ENCODE assay signal across 33 mouse cellular contexts in genomic region chr3:105857513-105857912, GRCm38 (mm10). TPM values are rescaled to one million over a fixed set of nuclear protein-coding genes. Genes with fewer than 3 reads are reported as not detected.
DNase-seq lines count a peak whose midpoint lies in the region; ATAC-seq lines count a peak whose summit lies in the region.
"Had no signal": no experiment of that assay in that cellular context is flagged by ENCODE, and none has a peak within 500 bp of the region (broad histone marks: within the 10 kb centered on the region; RNA-seq: fewer than 3 reads in every experiment).

No protein-coding gene starts in this region.

- peak; percentile 28 for DNase-seq in limb, embryonic 11.5 days (ENCODE audit: low spot score)
- no peak for DNase-seq in limb, embryonic 10.5 days (ENCODE audit: low spot score)
- peak; percentile 50 for DNase-seq in thymus, postnatal 4 days
- DNase-seq in urinary bladder, postnatal 4 days (ENCODE audit: low spot score in 2 of 2), result no peak
- DNase-seq in lung, postnatal 36 days, result no peak
- no peak for DNase-seq in ovary, postnatal 10 days (ENCODE audit: low spot score)
- DNase-seq: adrenal gland, postnatal 25 days; cerebellum, adult 11-12 months; cerebellum, postnatal 10 days; embryo, embryonic 11 days; gastrocnemius, postnatal 10 days; heart, adult 11 months; kidney, adult 11 months; kidney, postnatal 4 days; lung, adult 18-20 months; lung, postnatal 10 days; midbrain, embryonic 14.5 days; right cerebral cortex, postnatal 14 days had no signal

- no peak overlapping the region for H3K4me3 ChIP-seq in limb, embryonic 11.5 days (ENCODE audit: low read depth, low read length)
- no peak overlapping the region for H3K4me3 ChIP-seq in limb, embryonic 10.5 days
- H3K4me3 ChIP-seq: embryonic facial prominence, embryonic 13.5 days; erythroblast, embryonic 14.5 days; forebrain, embryonic 12.5 days; hindbrain, embryonic 10.5 days; kidney, embryonic 15.5 days; limb, embryonic 12.5 days; liver, embryonic 12.5 days; megakaryocyte, embryonic 14.5 days had no signal

- no peaks in the 10 kb centered on the region for H3K27me3 ChIP-seq in limb, embryonic 11.5 days (ENCODE audit: control insufficient read depth, insufficient read depth, low read length)
- H3K27me3 ChIP-seq in limb, embryonic 10.5 days (ENCODE audit: low read depth, poor library complexity, severe bottlenecking), result no peaks in the 10 kb centered on the region
- H3K27me3 ChIP-seq: embryonic facial prominence, embryonic 13.5 days; forebrain, embryonic 12.5 days; kidney, embryonic 15.5 days; limb, embryonic 12.5 days; liver, embryonic 12.5 days; megakaryocyte, embryonic 14.5 days had no signal

- no peaks in the 10 kb centered on the region for H3K9me3 ChIP-seq in limb, embryonic 11.5 days (ENCODE audit: control insufficient read depth, low read length)
- H3K9me3 ChIP-seq in limb, embryonic 10.5 days (replicated peaks), result no peaks in the 10 kb centered on the region
- H3K9me3 ChIP-seq: embryonic facial prominence, embryonic 13.5 days; forebrain, embryonic 12.5 days; hindbrain, embryonic 10.5 days; kidney, embryonic 15.5 days; limb, embryonic 12.5 days; liver, embryonic 12.5 days; megakaryocyte, embryonic 14.5 days had no signal

- H3K36me3 ChIP-seq in limb, embryonic 11.5 days (ENCODE audit: control insufficient read depth, insufficient read depth, low read length), result no peaks in the 10 kb centered on the region
- H3K36me3 ChIP-seq in limb, embryonic 10.5 days, result no peaks in the 10 kb centered on the region
- H3K36me3 ChIP-seq: embryonic facial prominence, embryonic 13.5 days; forebrain, embryonic 12.5 days; hindbrain, embryonic 10.5 days; kidney, embryonic 15.5 days; limb, embryonic 12.5 days; liver, embryonic 12.5 days had no signal

- no peak for ATAC-seq in limb, embryonic 11.5 days (ENCODE audit: insufficient number of reproducible peaks, low FRiP score, low TSS enrichment, low read depth)
- peak; percentile 55 for ATAC-seq in granulocyte monocyte progenitor cell, adult 5-6 weeks (replicated peaks; ENCODE audit: poor library complexity, severe bottlenecking)
- ATAC-seq in megakaryocyte progenitor cell, adult 5-6 weeks (replicated peaks; ENCODE audit: poor library complexity), result peak; percentile 29
- ATAC-seq: CD4-positive, CD25-positive, alpha-beta regulatory T cell, adult 4 months; hindbrain, embryonic 16.5 days; liver, embryonic 12.5 days had no signal

- no peak overlapping the region for H3K27ac ChIP-seq in limb, embryonic 11.5 days (replicated peaks; ENCODE audit: low read depth, low read length)
- no peak overlapping the region for H3K27ac ChIP-seq in limb, embryonic 10.5 days
- H3K27ac ChIP-seq: embryonic facial prominence, embryonic 13.5 days; forebrain, embryonic 12.5 days; hindbrain, embryonic 10.5 days; kidney, embryonic 15.5 days; limb, embryonic 12.5 days; liver, embryonic 12.5 days had no signal

- H3K4me1 ChIP-seq in limb, embryonic 11.5 days (ENCODE audit: control insufficient read depth, insufficient read depth, low read length), result peaks cover 19% of the 10 kb centered on the region
- H3K4me1 ChIP-seq in limb, embryonic 10.5 days, result peaks cover 56% of the 10 kb centered on the region
- H3K4me1 ChIP-seq: forebrain, embryonic 12.5 days; kidney, embryonic 15.5 days; liver, embryonic 12.5 days had no signal

- 48% methylated on average over 5 of the region's 5 CpGs for WGBS in limb, embryonic 11.5 days
- WGBS in limb, embryonic 10.5 days, result 65% methylated on average over 5 of the region's 5 CpGs

- no peak overlapping the region for H3K9ac ChIP-seq in limb, embryonic 11.5 days (ENCODE audit: low read length)
- H3K9ac ChIP-seq: embryonic facial prominence, embryonic 13.5 days; forebrain, embryonic 12.5 days; kidney, embryonic 15.5 days; limb, embryonic 12.5 days; liver, embryonic 12.5 days had no signal

- no peak overlapping the region for H3K4me2 ChIP-seq in limb, embryonic 11.5 days (ENCODE audit: low read depth, severe bottlenecking)
- H3K4me2 ChIP-seq: embryonic facial prominence, embryonic 13.5 days; forebrain, embryonic 12.5 days; heart, embryonic 11.5 days; kidney, embryonic 15.5 days; limb, embryonic 12.5 days; liver, embryonic 12.5 days had no signal

RNA-seq across cellular contexts. Expression of gene Adora3, which starts 13.1 kb away (rescaled TPM):
- 0.16 TPM in 1 of 2 replicates, not detected in the other for polyA plus RNA-seq in limb, embryonic 11.5 days (2014; fragmentation: Nextera tagmentation; extraction: Ambion mirVana)
- 0.25 TPM in 1 of 2 replicates, not detected in the other for polyA plus RNA-seq in limb, embryonic 10.5 days (2016; fragmentation: Nextera tagmentation; extraction: Ambion mirVana)
- total RNA-seq in granulocyte monocyte progenitor cell, adult 5-6 weeks (2014; fragmentation: Nextera tagmentation), result 1.4 and 1.5 TPM in 2 replicates
- 0.26 and 1.9 TPM in 2 replicates for total RNA-seq in granulocyte monocyte progenitor cell, adult 5-6 weeks (2017)
- total RNA-seq in megakaryocyte progenitor cell, adult 5-6 weeks (2015), result 0.81 and 1.4 TPM in 2 replicates
- total RNA-seq in megakaryocyte progenitor cell, adult 5-6 weeks (2017), result 0.20 TPM in 1 of 2 replicates, not detected in the other
- total RNA-seq: adrenal gland, postnatal 25 days; ES-E14 had no signal
- polyA plus RNA-seq: CD4-positive, CD25-positive, alpha-beta regulatory T cell, adult 4 months; erythroblast, embryonic 14.5 days; kidney, embryonic 15.5 days; limb, embryonic 12.5 days; midbrain, embryonic 14.5 days had no signal

RNA-seq across cellular contexts. Expression of gene Tmigd3, which starts 13.2 kb away (rescaled TPM):
- 0.25 TPM in 1 of 2 replicates, not detected in the other for polyA plus RNA-seq in limb, embryonic 11.5 days (2014; fragmentation: Nextera tagmentation; extraction: Ambion mirVana)
- 0.30 TPM in 1 of 2 replicates, not detected in the other for polyA plus RNA-seq in limb, embryonic 10.5 days (2016; fragmentation: Nextera tagmentation; extraction: Ambion mirVana)
- 0.28 TPM in 1 of 2 replicates, not detected in the other for total RNA-seq in granulocyte monocyte progenitor cell, adult 5-6 weeks (2014; fragmentation: Nextera tagmentation)
- not detected in 2 replicates for total RNA-seq in granulocyte monocyte progenitor cell, adult 5-6 weeks (2017)
- total RNA-seq in megakaryocyte progenitor cell, adult 5-6 weeks (2015), result 0.71 and 1.8 TPM in 2 replicates
- 0.33 and 2.2 TPM in 2 replicates for total RNA-seq in megakaryocyte progenitor cell, adult 5-6 weeks (2017)
- total RNA-seq: adrenal gland, postnatal 25 days; ES-E14 had no signal
- polyA plus RNA-seq: CD4-positive, CD25-positive, alpha-beta regulatory T cell, adult 4 months; embryonic facial prominence, embryonic 13.5 days; erythroblast, embryonic 14.5 days; forebrain, embryonic 12.5 days; hindbrain, embryonic 10.5 days; hindbrain, embryonic 16.5 days; kidney, embryonic 15.5 days; midbrain, embryonic 14.5 days; neural tube, embryonic 11.5 days had no signal

RNA-seq across cellular contexts. Expression of gene Rap1a, which starts 56.4 kb away (rescaled TPM):
- 72.7 and 78.5 TPM in 2 replicates for polyA plus RNA-seq in limb, embryonic 11.5 days (2014; fragmentation: Nextera tagmentation; extraction: Ambion mirVana)
- 67.3 and 71.6 TPM in 2 replicates for polyA plus RNA-seq in limb, embryonic 10.5 days (2016; fragmentation: Nextera tagmentation; extraction: Ambion mirVana)
- 93.1 and 98.0 TPM in 2 replicates for total RNA-seq in granulocyte monocyte progenitor cell, adult 5-6 weeks (2014; fragmentation: Nextera tagmentation)
- 138 and 144 TPM in 2 replicates for total RNA-seq in granulocyte monocyte progenitor cell, adult 5-6 weeks (2017)
- total RNA-seq in megakaryocyte progenitor cell, adult 5-6 weeks (2015), result 151 and 181 TPM in 2 replicates
- total RNA-seq in megakaryocyte progenitor cell, adult 5-6 weeks (2017), result 128 and 136 TPM in 2 replicates

Comparison
In these comparisons a context has a peak if more than half of its experiments do, and no peak if none do; other contexts are left out.
1. DNase-seq: peak in limb, embryonic 11.5 days (single experiment) and thymus, postnatal 4 days (single experiment); none in limb, embryonic 10.5 days (single experiment), urinary bladder, postnatal 4 days (0 of 2), lung, postnatal 36 days (single experiment) and ovary, postnatal 10 days (single experiment).